Mouse (Mus musculus): ENCODE data around the gene Arfgef2. TPM values are rescaled to one million over a fixed set of nuclear protein-coding genes. Genes with fewer than 3 reads are reported as not detected.

The Arfgef2 gene
- polyA plus RNA-seq, 1 experiment from 2014 or later = 6.3 TPM

DNA sequence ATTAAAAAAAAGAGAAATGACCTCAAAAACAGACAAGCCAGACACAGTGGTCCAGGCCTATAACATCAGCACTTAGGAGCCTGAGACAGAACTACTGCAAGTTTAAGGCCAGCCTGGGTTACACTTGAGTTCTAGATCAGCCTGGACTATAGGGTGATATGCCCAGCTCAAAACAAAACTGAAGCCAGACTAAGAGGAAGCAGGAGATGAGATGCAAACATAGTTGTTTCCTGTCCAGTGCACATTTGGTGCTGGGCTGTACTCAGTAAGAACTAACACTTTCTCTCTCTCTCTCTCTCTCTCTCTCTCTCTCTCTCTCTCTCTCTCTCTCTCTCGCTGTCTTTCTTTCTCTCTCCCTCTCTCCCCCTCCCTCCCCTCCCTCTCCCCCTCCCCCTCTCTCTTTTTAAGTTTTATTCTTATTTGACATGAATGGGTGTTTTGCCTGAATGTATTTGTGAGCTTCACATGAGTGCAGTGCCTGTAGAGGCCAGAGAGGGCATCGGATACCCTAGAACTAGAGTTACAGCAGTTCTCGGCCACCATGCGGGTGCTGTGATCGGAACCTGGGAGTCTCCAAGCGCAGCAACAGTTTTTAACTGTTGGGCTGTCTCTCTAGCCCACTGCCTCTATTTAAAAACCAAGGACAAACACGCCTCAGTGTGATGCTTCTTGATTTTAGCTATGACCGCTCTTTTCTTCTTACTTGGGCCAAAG is 95.6 kb downstream of the Arfgef2 start:
- no peaks in the 10 kb centered on the region for H3K9me3 ChIP-seq
- DNase-seq (ENCODE audit: low spot score) = no peak
- H3K4me1 ChIP-seq = 0 out of 2 replicates have a peak, but pooled peaks cover 3% of the 10 kb centered on the region
- peaks cover 1% of the 10 kb centered on the region; the same call in 1 of the 2 replicates for H3K36me3 ChIP-seq
- no peak overlapping the region for H3K27ac ChIP-seq
- WGBS = 90% methylated on average over 8 of the region's 8 CpGs
- H3K4me3 ChIP-seq = no peak overlapping the region
- H3K27me3 ChIP-seq (ENCODE audit: insufficient read depth, poor library complexity, severe bottlenecking) = no peaks in the 10 kb centered on the region

DNA sequence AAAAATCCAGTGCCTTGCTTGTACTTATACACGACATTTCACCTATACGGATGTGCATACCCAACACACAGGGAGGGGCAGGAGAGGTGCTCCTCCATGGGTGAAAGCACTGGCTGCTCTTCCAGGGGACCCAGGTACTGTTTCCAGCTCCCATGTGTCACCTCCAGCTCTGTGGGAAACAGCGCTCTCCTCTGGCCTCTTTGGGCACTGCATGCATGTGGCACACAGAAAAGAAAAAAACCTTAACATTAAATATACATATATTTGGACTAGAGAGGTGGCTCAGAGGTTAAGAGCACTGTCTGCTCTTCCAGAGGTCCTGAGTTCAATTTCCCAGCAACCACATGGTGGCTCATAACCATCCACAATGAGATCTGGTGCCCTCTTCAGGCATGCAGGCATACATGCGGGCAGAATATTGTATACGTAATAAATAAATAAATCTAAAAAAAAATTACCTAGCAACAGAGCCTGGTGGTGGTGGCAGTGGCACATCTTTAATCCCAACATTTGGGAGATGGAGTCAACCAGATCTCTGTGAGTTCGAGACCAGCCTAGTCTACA is 98.4 kb downstream of the Arfgef2 start:
- DNase-seq (ENCODE audit: low spot score) = no peak
- 94% methylated on average over 6 of the region's 6 CpGs for WGBS
- Histone ChIP-seq H3K4me3 (no peak overlapping the region), H3K36me3 (0 out of 2 replicates have a peak, but pooled peaks cover 3% of the 10 kb centered on the region), H3K4me1 (peaks cover 13% of the 10 kb centered on the region), H3K27ac (no peak overlapping the region), H3K9me3 (no peaks in the 10 kb centered on the region), H3K27me3 (ENCODE audit: insufficient read depth, poor library complexity, severe bottlenecking) (no peaks in the 10 kb centered on the region)

DNA sequence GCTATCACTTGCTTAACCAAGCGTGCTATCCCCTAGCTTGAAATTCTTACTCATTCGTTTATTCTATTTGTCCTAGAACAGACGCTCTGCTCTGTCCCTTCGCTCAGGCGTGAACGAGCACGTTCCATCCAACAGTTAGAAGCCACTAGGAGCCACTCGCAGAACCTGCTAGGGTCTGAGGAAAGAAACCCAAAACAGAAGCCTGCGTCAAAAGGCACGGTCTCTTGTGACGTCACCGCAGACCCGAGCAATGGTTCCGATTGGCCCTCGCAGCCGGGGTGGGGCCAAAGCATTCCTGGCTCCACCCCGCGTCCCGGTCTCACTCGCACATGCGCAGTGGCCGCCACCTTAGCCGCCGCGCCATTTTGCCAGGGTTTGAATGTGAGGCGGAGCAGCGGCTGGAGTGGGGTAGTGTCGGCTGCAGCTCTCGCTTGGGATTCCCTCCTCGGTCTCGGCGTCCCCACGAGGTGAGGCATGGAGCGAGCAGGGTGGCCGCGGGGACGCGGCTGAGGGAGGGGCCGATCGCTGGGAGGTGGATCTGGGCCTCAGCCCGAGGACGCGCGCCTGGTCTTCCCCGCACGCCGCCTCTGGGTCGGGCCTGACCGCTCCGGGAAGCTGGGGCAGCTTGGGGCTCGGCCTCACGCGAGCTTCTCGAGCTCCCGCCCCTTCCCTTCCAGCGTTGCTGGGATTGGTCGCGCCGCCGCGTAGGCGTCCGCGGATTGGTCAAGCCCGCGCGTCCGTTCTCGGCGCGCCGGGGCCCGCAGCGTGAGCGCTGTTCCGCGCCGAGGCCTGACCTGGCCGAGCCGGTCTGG is 100.5 kb downstream of the Arfgef2 start, which contains the start of gene Cse1l:
TSS of gene Cse1l (plus strand) at position 330 of the 812 bp plus-strand sequence.
- Histone ChIP-seq H3K27me3 (ENCODE audit: insufficient read depth, poor library complexity, severe bottlenecking) (no peaks in the 10 kb centered on the region), H3K4me3 (peak within 1 kb of the TSS; percentile 84), H3K36me3 (peaks cover 12% of the 10 kb centered on the region), H3K4me1 (peaks cover 18% of the 10 kb centered on the region), H3K9me3 (no peaks in the 10 kb centered on the region), H3K27ac (peak within 1 kb of the TSS; percentile 98)
- DNase-seq (ENCODE audit: low spot score) = peak; percentile 99
- WGBS = under 1% methylated on average over 77 of the region's 80 CpGs

DNA sequence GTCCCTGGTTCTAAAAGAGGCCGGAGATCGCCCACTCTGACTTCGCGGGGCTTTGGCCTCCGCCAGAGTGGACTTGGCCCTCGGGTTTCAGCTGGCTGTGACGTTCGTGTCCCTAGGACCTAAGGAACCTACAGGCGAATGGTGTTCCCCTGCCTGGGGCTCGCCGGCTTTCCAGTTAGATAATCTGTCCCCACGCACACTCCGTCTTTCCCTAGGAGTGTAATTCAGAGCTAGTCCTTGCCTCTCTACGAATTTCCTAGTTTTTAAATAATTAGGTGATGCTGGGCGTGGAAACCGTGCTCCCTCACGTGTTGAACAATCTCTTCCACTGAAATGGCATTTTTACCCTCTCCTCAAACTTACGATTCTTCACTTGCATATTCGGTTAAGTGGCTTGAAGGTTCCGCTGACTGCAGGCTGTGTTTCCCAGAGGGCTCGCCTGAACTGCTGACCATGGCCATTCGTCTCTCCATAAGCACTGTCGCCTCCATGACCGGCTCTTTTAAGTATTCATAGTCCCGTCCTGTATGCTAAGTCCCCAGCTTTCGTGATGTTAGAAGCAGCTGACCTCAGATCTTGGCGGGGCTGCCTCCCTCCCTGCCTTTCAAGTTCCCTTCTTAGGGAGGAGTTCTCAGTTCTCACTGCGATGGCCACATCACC is 101.3 kb downstream of the Arfgef2 start:
- H3K27ac ChIP-seq = peak overlapping the region; percentile 98
- H3K9me3 ChIP-seq = no peaks in the 10 kb centered on the region
- no peak for DNase-seq (ENCODE audit: low spot score)
- under 1% methylated on average over 28 of the region's 28 CpGs for WGBS
- peak overlapping the region; percentile 84 for H3K4me3 ChIP-seq
- no peaks in the 10 kb centered on the region for H3K27me3 ChIP-seq (ENCODE audit: insufficient read depth, poor library complexity, severe bottlenecking)
- H3K4me1 ChIP-seq = peaks cover 20% of the 10 kb centered on the region
- H3K36me3 ChIP-seq = peaks cover 12% of the 10 kb centered on the region

DNA sequence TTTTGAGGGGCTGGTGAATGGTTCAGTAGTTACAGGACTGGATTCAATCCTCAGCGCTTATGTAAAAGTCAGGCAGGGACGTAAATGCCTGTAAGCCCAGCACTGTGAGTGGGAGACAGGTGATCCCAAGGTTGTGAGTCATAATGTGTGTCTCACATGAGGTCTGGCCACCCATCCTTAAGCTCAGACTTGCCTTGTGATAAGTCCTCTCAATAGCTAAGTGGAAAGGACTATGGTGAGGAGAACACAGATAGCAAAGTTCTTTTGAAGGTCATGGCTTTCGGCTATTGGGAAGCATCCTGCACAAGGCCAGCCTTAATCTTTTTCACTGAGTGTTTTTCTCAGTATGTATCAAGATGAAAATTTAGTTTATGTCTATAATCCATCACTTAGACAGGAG is 104.3 kb downstream of the Arfgef2 start:
- DNase-seq (ENCODE audit: low spot score) = no peak
- 67% methylated on average over 3 of the region's 3 CpGs for WGBS
- Histone ChIP-seq H3K9me3 (no peaks in the 10 kb centered on the region), H3K4me3 (no peak overlapping the region), H3K27ac (no peak overlapping the region; the same call in 1 of the 2 replicates), H3K27me3 (ENCODE audit: insufficient read depth, poor library complexity, severe bottlenecking) (no peaks in the 10 kb centered on the region), H3K36me3 (peaks cover 16% of the 10 kb centered on the region), H3K4me1 (peaks cover 20% of the 10 kb centered on the region)

DNA sequence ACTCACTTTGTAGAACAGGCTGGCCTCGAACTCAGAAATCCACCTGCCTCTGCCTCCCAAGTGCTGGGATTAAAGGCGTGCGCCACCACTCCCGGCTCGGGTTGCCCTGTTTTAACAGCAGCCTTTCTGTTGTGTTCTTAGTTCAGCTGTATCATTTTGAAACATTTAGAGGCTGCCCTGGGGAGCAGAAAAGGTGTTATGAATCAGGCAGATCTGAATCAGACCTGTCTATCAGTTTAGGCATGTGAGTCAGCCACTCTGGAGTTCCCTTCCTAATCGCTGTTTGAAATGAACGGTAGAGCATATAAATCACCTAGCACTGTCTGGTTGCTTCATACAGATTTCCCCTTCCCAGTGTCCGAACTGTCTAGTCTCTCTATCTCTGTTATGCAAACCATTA is 105.1 kb downstream of the Arfgef2 start:
- Histone ChIP-seq H3K36me3 (peaks cover 18% of the 10 kb centered on the region), H3K27me3 (ENCODE audit: insufficient read depth, poor library complexity, severe bottlenecking) (no peaks in the 10 kb centered on the region), H3K27ac (no peak overlapping the region), H3K4me1 (peaks cover 17% of the 10 kb centered on the region), H3K9me3 (no peaks in the 10 kb centered on the region), H3K4me3 (no peak overlapping the region)
- DNase-seq (ENCODE audit: low spot score) = no peak
- WGBS = 91% methylated on average over 8 of the region's 8 CpGs

DNA sequence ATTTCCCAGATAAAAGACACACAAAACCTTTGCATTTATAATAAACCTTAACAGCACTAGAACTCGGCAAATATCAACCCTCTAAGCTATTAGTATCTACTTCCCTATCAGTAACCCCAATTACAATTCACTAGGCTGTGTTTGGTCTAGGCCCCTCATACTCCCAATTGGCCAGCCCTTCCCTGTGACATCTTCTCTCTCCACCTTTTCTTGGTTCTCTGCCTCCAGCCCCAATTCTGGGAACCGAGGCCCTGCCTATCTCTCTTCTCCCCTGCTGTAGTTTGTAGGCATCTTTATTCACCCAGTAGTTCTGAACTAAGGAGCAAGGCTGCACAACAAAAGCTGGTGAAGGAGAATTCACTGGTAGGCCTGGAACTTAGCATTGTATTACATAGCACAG is 118.6 kb downstream of the Arfgef2 start:
- H3K36me3 ChIP-seq = peaks cover 92% of the 10 kb centered on the region
- DNase-seq (ENCODE audit: low spot score) = no peak
- WGBS = 82% methylated on average over 2 of the region's 2 CpGs

DNA sequence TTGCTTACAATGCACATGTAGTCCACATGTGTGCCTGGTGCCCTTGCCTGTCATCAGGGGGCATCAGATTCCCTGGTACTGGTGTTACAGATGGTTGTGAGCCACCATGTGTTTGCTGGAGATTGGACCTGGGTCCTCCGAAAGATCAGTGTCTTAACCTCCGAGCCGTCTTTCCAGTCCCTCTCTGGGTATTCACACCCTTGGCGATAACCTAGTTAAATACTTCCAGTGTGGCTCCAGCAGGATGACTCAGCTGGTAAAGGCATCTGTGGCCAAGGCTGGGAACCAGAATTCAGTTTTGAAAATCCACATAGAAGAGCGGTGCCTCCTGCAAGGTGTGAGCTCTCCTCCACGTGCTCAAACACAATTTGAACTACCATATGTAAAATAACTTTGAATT is 128.6 kb downstream of the Arfgef2 start:
- WGBS = 91% methylated on average over 6 of the region's 6 CpGs

More for the DNA sequence above, 118.6 kb downstream of the Arfgef2 start:
- Histone ChIP-seq H3K4me1 (no peaks in the 10 kb centered on the region), H3K4me3 (no peak overlapping the region), H3K27ac (no peak overlapping the region), H3K27me3 (ENCODE audit: insufficient read depth, poor library complexity, severe bottlenecking) (no peaks in the 10 kb centered on the region), H3K9me3 (no peaks in the 10 kb centered on the region)

DNA sequence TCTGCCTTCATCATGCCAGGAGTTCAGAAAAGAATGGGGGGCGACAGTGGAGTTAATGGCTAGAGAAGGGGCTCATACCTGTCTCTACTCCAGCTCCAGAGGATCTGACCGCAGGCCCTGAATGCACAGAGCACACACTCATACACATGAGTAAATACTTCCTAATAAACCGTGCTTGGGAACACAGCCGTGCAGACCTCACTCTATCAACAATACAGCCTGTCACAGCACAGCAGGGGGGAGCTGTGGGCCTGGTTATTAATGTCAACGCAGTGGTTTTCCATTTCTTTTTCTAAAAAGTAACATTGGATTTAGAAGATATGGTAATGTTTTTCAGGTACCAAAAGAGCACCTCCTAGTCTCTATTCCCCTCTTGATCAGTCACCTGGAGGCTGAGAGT is 129.0 kb downstream of the Arfgef2 start:
- no peaks in the 10 kb centered on the region for H3K4me1 ChIP-seq
- H3K27ac ChIP-seq = no peak overlapping the region
- H3K36me3 ChIP-seq = peaks cover 92% of the 10 kb centered on the region
- WGBS = 93% methylated on average over 5 of the region's 5 CpGs
- H3K27me3 ChIP-seq (ENCODE audit: insufficient read depth, poor library complexity, severe bottlenecking) = no peaks in the 10 kb centered on the region
- H3K9me3 ChIP-seq = no peaks in the 10 kb centered on the region
- DNase-seq (ENCODE audit: low spot score) = no peak
- no peak overlapping the region for H3K4me3 ChIP-seq

More for the DNA sequence above, 128.6 kb downstream of the Arfgef2 start:
- Histone ChIP-seq H3K4me1 (no peaks in the 10 kb centered on the region), H3K4me3 (no peak overlapping the region), H3K36me3 (peaks cover 92% of the 10 kb centered on the region), H3K27ac (no peak overlapping the region), H3K27me3 (ENCODE audit: insufficient read depth, poor library complexity, severe bottlenecking) (no peaks in the 10 kb centered on the region), H3K9me3 (no peaks in the 10 kb centered on the region)
- no peak for DNase-seq (ENCODE audit: low spot score)

DNA sequence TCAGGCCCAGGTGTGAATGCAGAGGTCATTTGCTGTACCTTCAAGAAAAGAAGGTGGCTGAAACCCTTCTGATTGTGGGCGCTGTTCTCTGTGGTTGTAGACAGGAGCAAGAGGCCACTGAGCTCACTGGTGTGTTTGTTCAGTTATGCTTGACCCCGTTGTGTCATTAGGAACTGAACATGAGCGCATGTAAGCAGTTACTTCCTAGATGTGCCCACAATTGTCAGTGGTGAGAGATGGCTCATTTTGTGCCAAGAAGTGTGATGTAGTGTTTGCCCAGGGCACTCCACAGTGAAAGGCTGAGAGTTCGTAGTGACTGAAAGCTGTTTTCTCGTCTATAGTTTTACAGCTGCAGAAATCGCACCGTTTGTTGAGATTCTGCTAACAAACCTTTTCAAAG is 130.2 kb downstream of the Arfgef2 start:
- WGBS = 93% methylated on average over 7 of the region's 7 CpGs
- H3K9me3 ChIP-seq = no peaks in the 10 kb centered on the region
- H3K27ac ChIP-seq = no peak overlapping the region
- H3K4me1 ChIP-seq = no peaks in the 10 kb centered on the region
- H3K4me3 ChIP-seq = no peak overlapping the region
- no peak for DNase-seq (ENCODE audit: low spot score)
- H3K27me3 ChIP-seq (ENCODE audit: insufficient read depth, poor library complexity, severe bottlenecking) = no peaks in the 10 kb centered on the region
- H3K36me3 ChIP-seq = peaks cover 91% of the 10 kb centered on the region

DNA sequence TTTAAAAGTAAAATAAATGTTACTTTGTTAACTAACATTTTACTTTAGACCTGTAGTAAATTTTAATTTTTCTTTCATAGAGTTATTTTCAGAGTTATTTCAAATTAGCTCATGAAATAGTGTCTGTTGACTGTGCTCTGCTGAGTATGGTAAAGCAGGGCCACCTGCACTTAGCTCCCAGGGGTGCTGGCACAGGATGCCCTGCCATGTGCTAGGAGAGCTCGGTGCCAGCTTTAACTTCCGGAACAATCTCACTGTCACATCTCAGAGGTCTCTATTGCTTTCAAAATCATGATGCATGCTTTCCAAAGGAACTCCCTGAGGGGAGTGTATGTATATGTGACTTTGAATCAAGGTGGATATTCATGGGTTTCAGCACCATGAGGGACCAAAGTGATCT is 130.8 kb downstream of the Arfgef2 start:
- no peaks in the 10 kb centered on the region for H3K27me3 ChIP-seq (ENCODE audit: insufficient read depth, poor library complexity, severe bottlenecking)
- H3K4me1 ChIP-seq = no peaks in the 10 kb centered on the region
- H3K4me3 ChIP-seq = no peak overlapping the region
- no peak for DNase-seq (ENCODE audit: low spot score)
- H3K9me3 ChIP-seq = no peaks in the 10 kb centered on the region
- 97% methylated on average over 2 of the region's 2 CpGs for WGBS
- H3K36me3 ChIP-seq = peaks cover 91% of the 10 kb centered on the region
- H3K27ac ChIP-seq = no peak overlapping the region

DNA sequence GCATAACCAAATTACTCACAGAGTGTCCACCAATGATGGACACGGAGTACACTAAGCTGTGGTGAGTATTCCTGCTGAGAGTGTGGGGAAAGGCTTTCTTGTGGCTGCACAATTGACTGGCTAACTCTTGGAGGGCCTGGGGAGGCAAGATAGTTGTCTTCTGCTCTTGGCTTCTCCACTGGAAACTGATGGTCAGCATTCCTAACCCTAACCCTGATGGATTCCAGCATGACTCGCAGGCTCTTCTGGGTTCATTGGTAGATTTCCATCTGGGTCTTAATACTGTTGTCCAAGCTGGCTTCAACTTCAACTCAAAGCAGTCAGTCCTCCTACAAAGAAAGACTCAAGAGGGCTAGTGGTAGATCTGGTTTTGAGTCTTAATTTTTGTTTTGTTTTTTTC is 137.8 kb downstream of the Arfgef2 start:
- Histone ChIP-seq H3K9me3 (no peaks in the 10 kb centered on the region), H3K27ac (no peak overlapping the region), H3K4me3 (no peak overlapping the region), H3K4me1 (no peaks in the 10 kb centered on the region), H3K27me3 (ENCODE audit: insufficient read depth, poor library complexity, severe bottlenecking) (no peaks in the 10 kb centered on the region), H3K36me3 (peaks cover 95% of the 10 kb centered on the region)
- DNase-seq (ENCODE audit: low spot score) = no peak
- WGBS = 89% methylated on average over 2 of the region's 2 CpGs

All from heart, embryonic 10.5 days (tissue).